Mouse (Mus musculus) kidney, embryonic 15.5 days (tissue): ENCODE results near the gene Cdhr5. TPM values are rescaled to one million over a fixed set of nuclear protein-coding genes. Genes with fewer than 3 reads are reported as not detected.
A peak's percentile ranks its signal among the peaks of the same experiment; 100 is the strongest.
"Not testable (repeated sequence)": the region's sequence is repeated elsewhere in the genome, so short reads cannot be mapped to it uniquely, and the experiment has no call there.

Source experiments
- ATAC-seq: fragments of 200-750 bp; cut with Nextera tagmentation; replicated peaks from 2 replicates; pipeline ENCODE4 v1.8.0; 2017; ENCODE audit warnings: moderate TSS enrichment; ENCODE audit not compliant: low FRiP score
- H3K27ac ChIP-seq: fragments of 300-500 bp; sonication (generic); 2 replicates; pipeline ENCODE4 v1.5.1; 2015; ENCODE audit warnings: mild to moderate bottlenecking, inconsistent platforms
- H3K27me3 ChIP-seq: fragments of 300-500 bp; sonication (generic); 2 replicates; pipeline ENCODE4 v1.6.1; 2015; ENCODE audit warnings: inconsistent platforms
- H3K36me3 ChIP-seq: fragments of 300-500 bp; sonication (generic); 2 replicates; pipeline ENCODE4 v1.6.1; 2015; ENCODE audit warnings: inconsistent platforms
- H3K4me1 ChIP-seq: fragments of 300-500 bp; sonication (generic); 2 replicates; pipeline ENCODE4 v1.6.1; 2015; ENCODE audit warnings: inconsistent platforms
- H3K4me2 ChIP-seq: fragments of 300-500 bp; sonication (generic); 2 replicates; pipeline ENCODE4 v1.6.1; 2015; ENCODE audit warnings: moderate library complexity, mild to moderate bottlenecking, inconsistent platforms
- H3K4me3 ChIP-seq: fragments of 300-500 bp; sonication (generic); replicated peaks from 2 replicates; pipeline ENCODE4 v1.5.1; 2015; ENCODE audit warnings: mild to moderate bottlenecking, inconsistent platforms
- H3K9ac ChIP-seq: fragments of 300-500 bp; sonication (generic); 2 replicates; pipeline ENCODE4 v1.6.1; 2015; ENCODE audit warnings: mild to moderate bottlenecking, inconsistent platforms
- H3K9me3 ChIP-seq: fragments of 300-500 bp; sonication (generic); replicated peaks from 2 replicates; pipeline ENCODE4 v1.6.1; 2016; ENCODE audit warnings: inconsistent platforms
- WGBS: fragments of 180-500 bp; shearing (Covaris S2); methylation state at CpG from one replicate; pipeline ENCODE4 v1.1.7; 2015; ENCODE audit warnings: mixed read lengths; 5-methylcytosine and 5-hydroxymethylcytosine counted together
- polyA plus RNA-seq: library from polyadenylated mRNA; unstranded; fragments of >200 nt; fragmentation: Nextera tagmentation; extraction: Ambion mirVana; gene quantifications from 2 replicates; pipeline ENCODE4 v1.2.1, GENCODE M21; 2015

Gene Cdhr5
- polyA plus RNA-seq, 1 experiment from 2014 or later: 8.6 TPM

DNA sequence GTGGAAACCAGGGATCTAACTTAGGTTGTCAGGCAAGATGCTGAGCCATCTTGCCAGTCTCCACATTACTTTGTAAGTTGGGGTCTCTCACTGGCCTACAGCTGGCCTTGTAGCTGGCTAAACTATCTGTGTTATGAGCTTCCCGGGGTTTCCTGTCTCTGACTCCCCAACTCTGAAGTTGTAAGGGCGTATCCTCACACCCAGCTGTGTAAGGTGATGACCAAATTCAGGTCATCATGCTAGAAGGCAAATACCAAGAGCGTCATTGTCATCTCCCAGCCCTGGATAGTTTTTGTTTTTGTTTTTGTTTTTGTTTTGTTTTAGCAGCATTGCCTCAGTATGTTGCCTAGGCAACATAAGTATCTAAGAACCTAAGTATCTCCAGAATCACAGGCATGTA is 6.0 kb downstream of the Cdhr5 start:
- peaks cover 13% of the 10 kb centered on the region for H3K4me1 ChIP-seq
- ATAC-seq: no peak
- no peak overlapping the region for H3K4me3 ChIP-seq
- H3K9ac ChIP-seq: no peak overlapping the region
- no peaks in the 10 kb centered on the region for H3K36me3 ChIP-seq
- H3K27ac ChIP-seq: no peak overlapping the region
- no peaks in the 10 kb centered on the region for H3K27me3 ChIP-seq
- WGBS: 88% methylated on average over 3 of the region's 3 CpGs
- H3K9me3 ChIP-seq: no peaks in the 10 kb centered on the region
- no peak overlapping the region for H3K4me2 ChIP-seq

DNA sequence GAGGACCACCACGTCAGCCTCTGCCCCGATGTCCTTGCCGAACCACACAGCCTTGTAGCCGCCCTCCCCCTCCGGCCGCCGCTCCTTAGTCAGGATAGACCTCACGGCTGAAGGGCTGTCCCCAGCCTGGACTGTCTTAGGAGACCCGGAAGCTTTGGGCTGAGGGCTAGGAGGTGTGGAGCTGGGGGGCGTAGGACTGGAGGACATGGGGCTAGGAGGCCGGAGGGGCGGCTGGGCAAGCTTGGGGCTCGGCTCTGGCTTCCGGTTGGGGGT is 7.4 kb downstream of the Cdhr5 start:
- Histone ChIP-seq H3K27me3 (no peaks in the 10 kb centered on the region), H3K36me3 (peaks cover 2% of the 10 kb centered on the region; the same call in 1 of the 2 replicates), H3K9me3 (no peaks in the 10 kb centered on the region), H3K4me3 (no peak overlapping the region), H3K27ac (no peak overlapping the region), H3K4me1 (peaks cover 24% of the 10 kb centered on the region), H3K4me2 (no peak overlapping the region), H3K9ac (no peak overlapping the region)
- WGBS: 76% methylated on average over 14 of the region's 14 CpGs
- ATAC-seq: no peak

DNA sequence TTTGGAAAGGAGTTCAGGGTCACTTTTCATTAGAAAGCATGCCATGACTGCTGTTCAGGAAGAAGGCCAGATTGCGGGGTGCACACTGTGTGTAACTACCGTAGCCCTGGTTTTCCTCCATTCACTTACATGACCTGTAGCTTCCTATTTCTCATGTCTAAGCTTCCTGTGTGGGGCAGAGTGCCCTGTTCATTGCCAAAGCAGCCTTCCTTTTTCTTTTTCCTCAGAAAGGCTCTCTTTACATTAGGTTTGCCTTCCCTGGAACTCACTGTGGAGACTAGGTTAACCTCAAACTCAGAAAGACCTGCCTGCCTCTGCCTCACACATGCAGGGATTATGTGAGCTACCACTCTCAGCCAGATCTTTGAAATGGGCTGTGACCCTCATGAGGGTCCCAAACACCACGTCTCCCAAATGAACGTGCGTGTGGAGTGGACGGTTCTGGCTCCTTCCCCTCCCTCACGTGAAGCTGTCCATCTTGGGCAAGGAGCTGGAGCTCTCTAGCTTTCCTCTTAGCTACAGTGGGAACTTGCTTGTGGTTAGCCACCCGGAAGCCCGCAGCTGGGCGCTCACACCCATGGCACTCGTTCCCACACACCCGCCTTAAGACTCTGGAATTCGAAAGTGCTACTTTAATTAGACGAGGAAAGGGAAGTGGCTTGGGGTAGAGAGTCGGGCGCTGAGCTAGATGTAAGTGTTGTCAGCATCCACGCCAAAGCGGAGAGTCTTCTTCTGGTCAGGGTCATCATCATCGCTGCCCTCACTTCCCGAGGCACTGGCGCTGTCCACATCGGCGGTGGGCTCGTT is 7.9 kb downstream of the Cdhr5 start:
- H3K4me2 ChIP-seq: no peak overlapping the region
- ATAC-seq: no peak
- no peak overlapping the region for H3K4me3 ChIP-seq
- H3K9ac ChIP-seq: no peak overlapping the region
- 71% methylated on average over 24 of the region's 24 CpGs for WGBS
- H3K4me1 ChIP-seq: peaks cover 24% of the 10 kb centered on the region
- no peak overlapping the region for H3K27ac ChIP-seq
- no peaks in the 10 kb centered on the region for H3K9me3 ChIP-seq
- peaks cover 7% of the 10 kb centered on the region for H3K36me3 ChIP-seq
- H3K27me3 ChIP-seq: no peaks in the 10 kb centered on the region

DNA sequence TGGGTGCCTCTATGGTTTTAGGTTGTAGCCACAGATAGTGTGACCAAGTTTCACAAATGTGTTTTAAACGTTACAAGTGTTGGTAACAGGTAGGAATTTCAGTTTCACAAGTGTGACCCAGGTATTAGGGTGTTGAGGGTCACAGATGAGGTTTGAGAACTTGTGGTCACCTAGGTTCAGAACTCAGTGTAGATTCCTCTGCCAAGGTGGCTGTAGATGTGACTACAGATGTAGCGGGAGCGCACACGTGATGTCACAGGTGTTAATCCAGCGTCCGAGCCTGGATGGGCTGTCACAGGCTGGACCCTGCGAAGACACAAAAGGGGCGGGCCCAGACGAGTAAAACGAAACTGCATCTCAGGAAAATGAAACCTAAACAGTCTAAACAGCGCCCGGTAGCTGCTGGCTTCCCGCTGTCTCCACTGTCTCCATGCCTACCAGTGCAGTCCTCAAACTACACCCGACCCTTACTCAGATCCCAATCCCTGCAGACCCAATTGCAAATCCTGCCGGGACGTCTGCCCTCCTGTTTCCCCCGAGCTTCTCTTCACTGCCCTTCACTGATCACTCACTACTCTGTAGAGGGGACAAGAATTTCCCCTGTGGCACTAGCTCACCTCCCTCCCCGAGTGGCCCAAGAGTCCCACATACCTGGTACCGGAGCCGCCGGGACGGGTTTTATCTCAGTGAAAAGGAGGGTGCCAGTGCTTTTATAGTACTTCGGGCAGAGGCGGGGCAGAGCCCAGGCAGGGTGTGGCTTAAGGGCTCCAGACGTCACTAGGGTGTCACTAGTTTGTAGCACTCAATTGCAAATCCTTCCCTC is 10.6 kb downstream of the Cdhr5 start, which contains the start of gene Irf7:
Irf7 (minus strand) TSS at position 743 of the 823 bp plus-strand sequence.
- Histone ChIP-seq H3K4me3 (peak within 1 kb of the TSS; percentile 56), H3K4me2 (peak within 1 kb of the TSS; percentile 86), H3K27me3 (no peaks in the 10 kb centered on the region), H3K36me3 (peaks cover 34% of the 10 kb centered on the region), H3K27ac (peak within 1 kb of the TSS; percentile 52), H3K9ac (peak within 1 kb of the TSS; percentile 49), H3K9me3 (no peaks in the 10 kb centered on the region), H3K4me1 (peaks cover 24% of the 10 kb centered on the region)
- peak; percentile 71 for ATAC-seq
- WGBS: 4% methylated on average over 25 of the region's 25 CpGs

DNA sequence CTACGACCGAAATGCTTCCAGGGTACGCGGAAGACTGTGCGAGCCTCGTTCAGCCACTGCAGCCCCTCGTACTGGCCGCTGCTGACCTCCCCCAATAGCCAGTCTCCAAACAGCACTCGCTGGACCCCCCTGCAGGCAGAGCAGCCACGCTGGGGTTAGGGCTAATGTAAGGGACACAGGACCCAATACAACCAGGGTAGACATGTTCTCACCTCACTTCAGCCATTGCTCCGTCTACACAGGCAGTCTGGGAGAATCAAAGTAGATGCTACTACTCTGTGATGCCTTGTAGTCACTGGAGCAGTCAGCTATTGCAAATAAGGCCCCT is 11.2 kb downstream of the Cdhr5 start:
- H3K4me3 ChIP-seq: peak overlapping the region; percentile 56

DNA sequence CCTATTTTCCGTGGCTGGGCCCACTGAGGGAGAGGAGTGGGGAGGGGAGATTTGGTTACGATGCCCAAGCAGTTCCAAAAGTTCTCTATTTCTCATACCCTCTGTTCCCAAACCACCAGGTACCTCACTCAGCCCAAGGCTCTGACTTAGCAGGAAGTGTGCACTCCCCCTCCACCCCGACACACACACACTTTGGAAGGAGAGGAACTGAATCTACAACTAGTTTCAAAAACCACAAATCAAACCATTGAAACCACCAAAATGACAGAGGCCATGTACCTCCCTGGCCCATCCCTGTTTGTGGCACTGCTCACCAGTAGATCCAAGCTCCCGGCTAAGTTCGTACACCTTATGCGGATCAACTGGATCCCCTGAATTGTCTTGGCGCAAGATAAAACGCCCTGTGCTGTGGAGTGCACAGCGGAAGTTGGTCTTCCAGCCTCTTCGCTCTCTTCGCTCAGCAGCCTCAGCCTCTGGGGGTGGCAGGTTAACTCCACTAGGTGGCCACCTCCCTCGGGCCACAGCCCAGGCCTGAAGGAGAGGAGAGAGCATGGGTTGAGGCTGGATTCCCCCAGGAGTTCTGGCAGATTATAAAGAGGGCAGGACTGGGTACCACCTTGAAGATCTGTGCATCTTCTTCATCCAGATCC is 11.7 kb downstream of the Cdhr5 start:
- no peaks in the 10 kb centered on the region for H3K9me3 ChIP-seq
- H3K4me3 ChIP-seq: peak overlapping the region; percentile 56
- H3K36me3 ChIP-seq: peaks cover 45% of the 10 kb centered on the region
- 0 out of 2 replicates have a peak overlapping the region, but pooled peaks have one; percentile 11 for H3K27ac ChIP-seq
- peaks cover 24% of the 10 kb centered on the region for H3K4me1 ChIP-seq
- no peaks in the 10 kb centered on the region for H3K27me3 ChIP-seq
- 0 out of 2 replicates have a peak overlapping the region, but pooled peaks have one; percentile 12 for H3K9ac ChIP-seq
- peak overlapping the region; percentile 86 for H3K4me2 ChIP-seq
- ATAC-seq: peak; percentile 73
- WGBS: 33% methylated on average over 12 of the region's 12 CpGs

More for the DNA sequence above, 11.2 kb downstream of the Cdhr5 start:
- Histone ChIP-seq H3K36me3 (peaks cover 40% of the 10 kb centered on the region), H3K9ac (0 out of 2 replicates have a peak overlapping the region, but pooled peaks have one; percentile 12), H3K27me3 (no peaks in the 10 kb centered on the region), H3K27ac (peak overlapping the region; percentile 11; the same call in 1 of the 2 replicates), H3K4me1 (peaks cover 24% of the 10 kb centered on the region), H3K9me3 (no peaks in the 10 kb centered on the region), H3K4me2 (peak overlapping the region; percentile 86)
- 31% methylated on average over 11 of the region's 11 CpGs for WGBS
- 0 out of 2 replicates have a peak, but pooled peaks have one; percentile 23 for ATAC-seq

GRCm38 (mm10) chr7:141264041-141264700 is 12.4 kb downstream of the Cdhr5 start:
- ATAC-seq: no peak
- peaks cover 24% of the 10 kb centered on the region for H3K4me1 ChIP-seq
- H3K4me2 ChIP-seq: no peak overlapping the region
- 77% methylated on average over 11 of the region's 11 CpGs for WGBS
- no peak overlapping the region for H3K27ac ChIP-seq
- H3K4me3 ChIP-seq: no peak overlapping the region
- no peak overlapping the region for H3K9ac ChIP-seq
- no peaks in the 10 kb centered on the region for H3K9me3 ChIP-seq
- no peaks in the 10 kb centered on the region for H3K27me3 ChIP-seq
- H3K36me3 ChIP-seq: peaks cover 52% of the 10 kb centered on the region

GRCm38 (mm10) chr7:141263640-141264039 is 12.9 kb downstream of the Cdhr5 start:
- Histone ChIP-seq H3K4me2 (no peak overlapping the region), H3K4me3 (no peak overlapping the region), H3K27ac (no peak overlapping the region), H3K9ac (no peak overlapping the region), H3K36me3 (peaks cover 57% of the 10 kb centered on the region), H3K9me3 (no peaks in the 10 kb centered on the region), H3K27me3 (no peaks in the 10 kb centered on the region), H3K4me1 (peaks cover 24% of the 10 kb centered on the region)
- WGBS: 92% methylated on average over 13 of the region's 13 CpGs
- ATAC-seq: no peak; the same call in 1 of the 2 replicates

DNA sequence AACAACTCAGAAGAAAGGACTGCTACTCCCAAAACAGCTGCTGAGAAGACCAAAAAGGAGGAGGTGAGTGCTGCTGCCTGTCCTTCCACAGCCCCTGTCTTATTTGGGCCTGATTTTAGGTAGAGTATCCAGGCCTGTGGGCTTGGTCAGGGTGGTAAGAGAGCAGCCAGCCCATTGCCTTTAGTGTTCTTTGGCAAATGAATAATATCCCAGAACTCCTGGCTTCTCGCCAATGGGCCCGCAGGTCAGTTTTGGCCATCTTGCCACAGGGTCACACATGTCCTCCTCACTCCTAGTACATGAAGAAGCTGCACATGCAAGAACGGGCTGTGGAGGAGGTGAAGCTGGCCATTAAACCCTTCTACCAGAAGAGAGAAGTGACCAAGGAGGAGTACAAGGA is 15.1 kb downstream of the Cdhr5 start:
- Histone ChIP-seq H3K36me3 (peaks cover 79% of the 10 kb centered on the region), H3K4me1 (peaks cover 22% of the 10 kb centered on the region), H3K27me3 (no peaks in the 10 kb centered on the region), H3K9me3 (no peaks in the 10 kb centered on the region), H3K4me3 (no peak overlapping the region), H3K9ac (no peak overlapping the region), H3K27ac (no peak overlapping the region), H3K4me2 (no peak overlapping the region)
- ATAC-seq: no peak
- WGBS: 88% methylated on average over 3 of the region's 3 CpGs

GRCm38 (mm10) chr7:141256159-141256558 is 20.4 kb downstream of the Cdhr5 start:
- Histone ChIP-seq H3K27ac (no peak overlapping the region), H3K27me3 (no peaks in the 10 kb centered on the region), H3K4me3 (no peak overlapping the region), H3K9ac (no peak overlapping the region), H3K36me3 (peaks cover 98% of the 10 kb centered on the region), H3K4me2 (no peak overlapping the region), H3K4me1 (no peaks in the 10 kb centered on the region), H3K9me3 (no peaks in the 10 kb centered on the region)
- 93% methylated on average over 10 of the region's 10 CpGs for WGBS
- ATAC-seq: no peak

- H3K27me3 ChIP-seq, H3K4me3 ChIP-seq, H3K9me3 ChIP-seq, H3K4me2 ChIP-seq, H3K9ac ChIP-seq, H3K4me1 ChIP-seq, H3K27ac ChIP-seq, ATAC-seq: not testable (repeated sequence)
- whole genome bisulfite sequencing: 92% methylated on average over 4 of the region's 4 CpGs
- H3K36me3 ChIP-seq: peaks cover 98% of the 10 kb centered on the region
Observed at GRCm38 (mm10) chr7:141250486-141250885, 26.1 kb downstream of the Cdhr5 start.
